Mouse (Mus musculus) splenic B cell, adult 2 months (primary cell): ENCODE measurements around the gene Ccdc157.

Experiments used
- DNase-seq: peaks from one replicate; pipeline ENCODE4 v3.0.0-alpha.2; 2011; ENCODE audit warnings: low read depth, low spot score
- H3K27me3 ChIP-seq: 2 replicates; pipeline ENCODE4 v1.6.1; 2012; ENCODE audit warnings: mild to moderate bottlenecking, low read length, moderate library complexity, mixed read lengths; ENCODE audit not compliant: control insufficient read depth, poor library complexity, insufficient read depth, severe bottlenecking
- H3K36me3 ChIP-seq: 2 replicates; pipeline ENCODE4 v1.6.1; 2012; ENCODE audit warnings: mild to moderate bottlenecking, low read length, moderate library complexity, mixed read lengths; ENCODE audit not compliant: control insufficient read depth, poor library complexity, insufficient read depth, severe bottlenecking

Ccdc157 gene

GRCm38 (mm10) chr11:4159808-4160708 lies at the start of gene Ccdc157, which contains the start of gene Sf3a1:
Ccdc157 (minus strand) TSS chr11:4160293.
Sf3a1 (plus strand) TSS chr11:4160350.
- Histone ChIP-seq H3K27me3 (no peaks in the 10 kb centered on the region), H3K36me3 (peaks cover 2% of the 10 kb centered on the region; the same call in 1 of the 2 replicates)
- DNase-seq, result peak; percentile 94

GRCm38 (mm10) chr11:4209556-4209955 lies 49.5 kb upstream of the Ccdc157 start:
- no peaks in the 10 kb centered on the region for H3K27me3 ChIP-seq
- H3K36me3 ChIP-seq, result peaks cover 6% of the 10 kb centered on the region
- DNase-seq, result peak; percentile 58

DNA sequence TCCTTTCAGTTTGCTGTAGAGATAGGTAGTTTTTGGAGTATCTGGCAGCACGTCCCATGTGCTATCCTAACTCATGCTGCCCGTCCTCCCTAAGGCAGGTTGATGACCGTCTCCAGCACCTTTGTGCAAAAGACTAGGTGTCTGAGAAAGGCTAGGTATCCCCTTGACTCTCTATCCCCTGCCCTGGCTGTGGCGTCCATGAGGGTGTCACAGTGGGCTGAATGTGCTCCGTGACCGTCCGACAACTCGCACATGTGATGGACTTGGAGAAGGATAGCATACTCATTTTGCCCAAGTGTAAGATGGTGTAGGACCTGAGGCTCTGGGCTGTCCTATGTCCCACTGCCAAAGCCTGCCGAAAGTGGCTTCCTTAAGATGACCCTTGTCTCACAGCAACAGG lies 47.6 kb upstream of the Ccdc157 start:
- Histone ChIP-seq H3K27me3 (no peaks in the 10 kb centered on the region), H3K36me3 (peaks cover 6% of the 10 kb centered on the region; the same call in 1 of the 2 replicates)
- no peak for DNase-seq

DNA sequence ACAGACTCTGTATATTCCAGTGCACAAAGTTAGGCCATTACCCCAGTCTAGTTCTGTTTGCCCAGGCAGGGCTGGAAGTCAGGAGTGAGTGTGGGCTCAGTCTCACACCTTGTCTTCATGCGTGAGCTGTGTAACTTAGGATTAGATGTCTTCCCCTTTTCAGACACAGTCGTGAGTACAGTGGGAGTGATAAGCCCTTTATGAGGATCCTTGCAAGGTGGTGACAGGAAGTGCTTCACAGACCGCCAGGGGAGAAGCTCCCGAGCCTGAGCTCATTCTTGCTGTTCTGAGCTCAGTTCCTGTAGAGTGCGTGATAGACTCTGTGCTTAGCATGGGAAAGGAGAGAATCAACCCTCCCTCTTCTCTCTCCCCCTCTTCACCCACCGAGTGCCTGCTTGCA lies 46.5 kb upstream of the Ccdc157 start:
- no peaks in the 10 kb centered on the region for H3K27me3 ChIP-seq
- H3K36me3 ChIP-seq, result peaks cover 4% of the 10 kb centered on the region; the same call in 1 of the 2 replicates
- DNase-seq, result no peak

GRCm38 (mm10) chr11:4205951-4206350 lies 45.9 kb upstream of the Ccdc157 start:
- no peak for DNase-seq

GRCm38 (mm10) chr11:4205097-4205655 lies 45.1 kb upstream of the Ccdc157 start:
- DNase-seq, result no peak
- no peaks in the 10 kb centered on the region for H3K27me3 ChIP-seq
- H3K36me3 ChIP-seq, result peaks cover 4% of the 10 kb centered on the region; the same call in 1 of the 2 replicates

More at GRCm38 (mm10) chr11:4205951-4206350, 45.9 kb upstream of the Ccdc157 start:
- Histone ChIP-seq H3K36me3 (peaks cover 4% of the 10 kb centered on the region; the same call in 1 of the 2 replicates), H3K27me3 (no peaks in the 10 kb centered on the region)

DNA sequence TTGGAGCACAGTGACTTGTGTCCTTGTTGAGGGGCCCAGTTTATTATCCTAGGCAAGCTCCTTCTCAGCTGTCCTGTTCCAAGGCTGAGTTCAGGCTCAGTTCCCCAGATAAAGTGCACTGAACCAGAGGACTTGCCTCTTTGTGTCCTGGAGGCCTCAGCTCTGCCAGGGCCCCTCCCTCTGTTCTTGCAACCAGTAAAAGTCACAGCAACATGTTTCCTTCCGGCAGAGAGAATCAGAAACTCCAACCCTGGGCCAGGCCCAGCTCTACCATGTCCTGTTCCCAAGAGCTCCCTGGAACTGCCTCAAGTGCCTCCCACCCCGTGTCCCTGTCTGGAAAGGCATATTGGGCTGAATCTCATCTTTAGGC lies 43.6 kb upstream of the Ccdc157 start:
- DNase-seq, result no peak

GRCm38 (mm10) chr11:4202995-4203704 lies 43.1 kb upstream of the Ccdc157 start:
- DNase-seq, result no peak
- peaks cover 2% of the 10 kb centered on the region; the same call in 1 of the 2 replicates for H3K36me3 ChIP-seq
- H3K27me3 ChIP-seq, result no peaks in the 10 kb centered on the region

More for the DNA sequence above, 43.6 kb upstream of the Ccdc157 start:
- Histone ChIP-seq H3K36me3 (peaks cover 4% of the 10 kb centered on the region; the same call in 1 of the 2 replicates), H3K27me3 (no peaks in the 10 kb centered on the region)

- H3K36me3 ChIP-seq, result no peaks in the 10 kb centered on the region; the same call in 1 of the 2 replicates
- no peaks in the 10 kb centered on the region for H3K27me3 ChIP-seq
- DNase-seq, result no peak
These were observed 42.0 kb upstream of the Ccdc157 start for GRCm38 (mm10) chr11:4201981-4202700.

- no peaks in the 10 kb centered on the region for H3K27me3 ChIP-seq
- H3K36me3 ChIP-seq, result no peaks in the 10 kb centered on the region
- DNase-seq, result no peak
These were observed 37.6 kb upstream of the Ccdc157 start for GRCm38 (mm10) chr11:4197691-4198090.

DNA sequence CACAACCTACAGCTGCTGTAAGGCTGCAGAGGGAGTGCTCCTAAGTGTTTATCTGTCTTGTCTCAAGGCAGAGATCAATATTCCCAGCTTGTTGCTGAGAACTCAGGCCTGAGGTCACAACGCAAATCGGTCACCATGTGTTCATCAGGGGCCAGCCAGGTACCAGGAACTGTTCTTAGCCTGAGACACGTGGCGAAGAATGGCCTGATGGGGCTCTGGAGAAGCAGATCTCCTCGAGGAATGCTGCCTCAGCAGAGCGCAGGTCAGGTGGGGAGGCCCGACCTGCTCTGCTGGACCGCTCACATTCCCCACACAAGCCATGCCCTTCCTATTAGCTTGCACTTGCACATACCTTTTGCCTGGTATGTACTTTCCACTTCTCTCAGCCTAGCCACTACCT lies 36.5 kb upstream of the Ccdc157 start:
- H3K36me3 ChIP-seq, result no peaks in the 10 kb centered on the region
- DNase-seq, result no peak
- H3K27me3 ChIP-seq, result no peaks in the 10 kb centered on the region

DNA sequence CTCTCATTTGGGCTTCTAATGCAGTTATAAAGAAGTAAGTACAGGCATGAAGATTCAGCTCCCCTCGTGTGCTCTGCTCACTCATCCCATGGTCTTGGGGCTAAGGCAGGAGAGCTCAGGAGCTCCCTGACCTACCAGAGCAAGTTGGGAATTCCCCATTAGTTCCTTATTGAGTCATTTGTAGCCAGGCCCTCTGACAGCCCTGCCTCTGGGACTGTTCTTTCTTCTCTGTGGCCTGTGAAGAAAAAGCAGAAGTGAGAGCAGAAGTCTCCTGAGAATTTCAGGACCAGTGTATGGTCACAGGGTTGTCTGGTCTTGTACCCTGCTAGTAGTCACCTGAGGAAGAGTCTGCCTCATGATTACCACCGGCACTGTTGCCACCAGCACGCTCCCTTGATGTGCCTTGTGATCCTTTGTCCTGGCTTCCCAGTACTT lies 35.5 kb upstream of the Ccdc157 start:
- DNase-seq, result peak; percentile 95
- Histone ChIP-seq H3K36me3 (no peaks in the 10 kb centered on the region), H3K27me3 (no peaks in the 10 kb centered on the region)

DNA sequence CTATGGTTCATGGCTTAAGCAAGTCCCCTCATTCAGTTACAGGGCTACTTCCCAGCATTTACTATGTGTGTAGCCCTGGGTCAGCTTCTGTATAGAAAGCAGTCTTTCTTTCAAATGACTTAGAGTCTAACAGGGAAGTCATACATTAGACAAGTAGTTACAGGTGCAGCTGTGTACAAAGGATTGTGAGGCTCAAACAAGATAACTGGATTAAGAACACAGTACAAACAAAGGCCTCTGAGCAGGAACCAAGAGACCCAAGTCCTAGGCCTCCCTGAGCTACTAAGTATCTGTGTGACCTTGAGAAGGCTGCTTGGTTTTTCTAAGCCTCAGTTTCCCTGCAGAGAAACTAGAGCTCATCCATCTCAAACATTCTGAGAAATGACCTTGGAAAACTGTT lies 33.3 kb upstream of the Ccdc157 start:
- Histone ChIP-seq H3K27me3 (no peaks in the 10 kb centered on the region), H3K36me3 (no peaks in the 10 kb centered on the region)
- DNase-seq, result no peak

GRCm38 (mm10) chr11:4192757-4193156 lies 32.7 kb upstream of the Ccdc157 start:
- H3K27me3 ChIP-seq, result no peaks in the 10 kb centered on the region
- no peaks in the 10 kb centered on the region for H3K36me3 ChIP-seq
- DNase-seq, result no peak
